ENCODE assay signal across 23 mouse cellular contexts in genomic region chr6:126907378-126907777, GRCm38 (mm10). TPM values are rescaled to one million over a fixed set of nuclear protein-coding genes. Genes with fewer than 3 reads are reported as not detected.
"Had no signal": no experiment of that assay in that cellular context is flagged by ENCODE, and none has a peak within 500 bp of the region (broad histone marks: within the 10 kb centered on the region; RNA-seq: fewer than 3 reads in every experiment).

No protein-coding gene starts in this region.

- H3K4me3 ChIP-seq: neural tube, embryonic 12.5 days; neural tube, embryonic 13.5 days; neural tube, embryonic 15.5 days; stomach, embryonic 15.5 days had no signal

- H3K9me3 ChIP-seq: neural tube, embryonic 12.5 days; neural tube, embryonic 13.5 days; neural tube, embryonic 15.5 days; stomach, embryonic 15.5 days had no signal

- H3K4me1 ChIP-seq: neural tube, embryonic 12.5 days; neural tube, embryonic 13.5 days; neural tube, embryonic 15.5 days; stomach, embryonic 15.5 days had no signal

- H3K9ac ChIP-seq: neural tube, embryonic 12.5 days; neural tube, embryonic 13.5 days; neural tube, embryonic 15.5 days; stomach, embryonic 15.5 days had no signal

- H3K27ac ChIP-seq: neural tube, embryonic 12.5 days; neural tube, embryonic 13.5 days; neural tube, embryonic 15.5 days; stomach, embryonic 15.5 days; stomach, postnatal 0 days had no signal

- H3K36me3 ChIP-seq: neural tube, embryonic 12.5 days; neural tube, embryonic 13.5 days; neural tube, embryonic 15.5 days; stomach, embryonic 15.5 days had no signal

- H3K27me3 ChIP-seq: neural tube, embryonic 12.5 days; neural tube, embryonic 13.5 days; neural tube, embryonic 15.5 days; stomach, embryonic 15.5 days had no signal

- DNase-seq: retina, postnatal 1 day; right cerebral cortex, adult 18-20 months; right cerebral cortex, postnatal 14 days; right cerebral cortex, postnatal 25 days; right cerebral cortex, postnatal 4 days; spleen, adult 18-20 months; thymus, adult 18-20 months; thymus, adult 2 months; thymus, postnatal 14 days; thymus, postnatal 25 days; thymus, postnatal 36 days had no signal

- H3K4me2 ChIP-seq: neural tube, embryonic 12.5 days; neural tube, embryonic 13.5 days; neural tube, embryonic 15.5 days; stomach, embryonic 15.5 days had no signal

RNA-seq across cellular contexts. Expression of gene Dyrk4, which starts 14.3 kb away (rescaled TPM):
- total RNA-seq: neutrophil, adult 5-6 weeks had no signal
- polyA plus RNA-seq: neural tube, embryonic 12.5 days; neural tube, embryonic 14.5 days; stomach, embryonic 15.5 days; stomach, embryonic 16.5 days; stomach, postnatal 0 days had no signal

RNA-seq across cellular contexts. Expression of gene Akap3, which starts 54.5 kb away (rescaled TPM):
- total RNA-seq: neutrophil, adult 5-6 weeks had no signal
- polyA plus RNA-seq: neural tube, embryonic 13.5 days; small intestine, adult 2 months; spleen, adult 2 months; stomach, embryonic 14.5 days; stomach, embryonic 15.5 days; stomach, postnatal 0 days; thymus, postnatal 0 days had no signal
